Mouse (Mus musculus): Measurements from ENCODE around the gene Gm5148. TPM values are rescaled to one million over a fixed set of nuclear protein-coding genes. Genes with fewer than 3 reads are reported as not detected.
A peak's percentile ranks its signal among the peaks of the same experiment; 100 is the strongest.

Gene Gm5148
- total RNA-seq, 2 experiments from 2014 or later = 0.21 TPM; not detected in 1

GRCm38 (mm10) chr3:37703066-37703465 lies 21.2 kb downstream of the Gm5148 start:
- DNase-seq (ENCODE audit: low spot score in 2 of 2) = no peak

GRCm38 (mm10) chr3:37693552-37693951 lies 30.7 kb downstream of the Gm5148 start:
- no peak for DNase-seq (ENCODE audit: low spot score in 2 of 2)

GRCm38 (mm10) chr3:37692945-37693344 lies 31.3 kb downstream of the Gm5148 start:
- DNase-seq (ENCODE audit: low spot score in 2 of 2) = no peak

GRCm38 (mm10) chr3:37687158-37687980 lies 36.9 kb downstream of the Gm5148 start:
- DNase-seq (ENCODE audit: low spot score in 2 of 2) = peak; percentile 27 to 54

- no peak for DNase-seq (ENCODE audit: low spot score in 2 of 2)
Observed at GRCm38 (mm10) chr3:37686751-37687150, 37.5 kb downstream of the Gm5148 start.

- DNase-seq (ENCODE audit: low spot score in 2 of 2) = no peak
Observed at GRCm38 (mm10) chr3:37686219-37686618, 38.1 kb downstream of the Gm5148 start.

GRCm38 (mm10) chr3:37676291-37676690 lies 48.0 kb downstream of the Gm5148 start:
- no peak for DNase-seq (ENCODE audit: low spot score in 2 of 2)

GRCm38 (mm10) chr3:37675056-37675525 lies 49.2 kb downstream of the Gm5148 start:
- DNase-seq (ENCODE audit: low spot score in 2 of 2) = no peak

GRCm38 (mm10) chr3:37673513-37674261 lies 50.6 kb downstream of the Gm5148 start:
- no peak for DNase-seq (ENCODE audit: low spot score in 2 of 2)

- no peak for DNase-seq (ENCODE audit: low spot score in 2 of 2)
Observed at GRCm38 (mm10) chr3:37672266-37673040, 51.8 kb downstream of the Gm5148 start.

- no peak for DNase-seq (ENCODE audit: low spot score in 2 of 2)
Observed at GRCm38 (mm10) chr3:37669100-37669499, 55.2 kb downstream of the Gm5148 start.

- no peak for DNase-seq (ENCODE audit: low spot score in 2 of 2)
Observed at GRCm38 (mm10) chr3:37668652-37669051, 55.6 kb downstream of the Gm5148 start.

- no peak for DNase-seq (ENCODE audit: low spot score in 2 of 2)
Observed at GRCm38 (mm10) chr3:37667736-37668135, 56.6 kb downstream of the Gm5148 start.

- no peak for DNase-seq (ENCODE audit: low spot score in 2 of 2)
Observed at GRCm38 (mm10) chr3:37667119-37667467, 57.2 kb downstream of the Gm5148 start.

GRCm38 (mm10) chr3:37666291-37667118 lies 57.8 kb downstream of the Gm5148 start:
- DNase-seq (ENCODE audit: low spot score in 2 of 2) = peak in 1 of 2 experiments; percentile 38

Other genes with a start within 250 kb of the Gm5148 start
- gene Spry1, start 84.5 kb downstream of the Gm5148 start, total RNA-seq (2021) = 10 to 100 TPM; 67.4 to 74.2 TPM